Mouse (Mus musculus): ENCODE measurements at regions not wholly inside any gene's neighbourhood (a gene's known extent, or its start where the extent isn't known, plus 50 kb on each side); places are given as distances from the start of the nearest gene placed in this dataset.

DNA sequence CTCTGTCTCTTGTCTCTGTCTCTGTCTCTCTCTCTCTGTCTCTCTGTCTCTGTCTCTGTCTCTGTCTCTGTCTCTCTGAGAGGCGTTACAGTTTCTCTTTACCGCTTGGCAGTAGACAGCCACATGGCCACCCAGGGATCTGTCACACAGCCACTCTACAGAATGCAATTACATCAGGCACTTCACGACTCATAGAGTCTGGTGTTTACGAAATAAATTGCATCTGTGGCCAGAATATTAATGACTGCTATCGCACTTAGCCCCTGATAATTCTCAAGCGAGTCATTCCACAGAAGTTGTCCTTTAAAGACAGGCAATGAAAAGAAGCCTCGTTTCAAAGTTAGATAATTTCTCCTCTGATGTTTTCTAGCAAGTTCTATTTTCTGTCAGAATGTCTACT lies 170.9 kb upstream of the Phyhipl start:
- Histone ChIP-seq H3K9ac (ENCODE audit: low read length) (no peak overlapping the region), H3K4me3 (replicated peaks; ENCODE audit: low read length) (no peak overlapping the region), H3K27me3 (ENCODE audit: control insufficient read depth, insufficient read depth, low read length) (no peaks in the 10 kb centered on the region), H3K9me3 (replicated peaks; ENCODE audit: control insufficient read depth, low read length) (no peaks in the 10 kb centered on the region), H3K36me3 (ENCODE audit: control insufficient read depth, insufficient read depth, low read length) (no peaks in the 10 kb centered on the region), H3K4me2 (ENCODE audit: low read depth, low read length) (no peak overlapping the region), H3K27ac (ENCODE audit: low read length) (no peak overlapping the region), H3K4me1 (ENCODE audit: control insufficient read depth, insufficient read depth, low read length) (no peaks in the 10 kb centered on the region)
- ATAC-seq (ENCODE audit: insufficient read depth, low FRiP score) = no peak
- WGBS = 63% methylated on average over 7 of the region's 7 CpGs

GRCm38 (mm10) chr10:70825451-70825850 lies 169.7 kb upstream of the Phyhipl start:
- H3K9me3 ChIP-seq (replicated peaks; ENCODE audit: control insufficient read depth, low read length) = no peaks in the 10 kb centered on the region
- H3K9ac ChIP-seq (ENCODE audit: low read length) = no peak overlapping the region
- ATAC-seq (ENCODE audit: insufficient read depth, low FRiP score) = no peak
- H3K4me3 ChIP-seq (replicated peaks; ENCODE audit: low read length) = no peak overlapping the region
- no peak overlapping the region for H3K27ac ChIP-seq (ENCODE audit: low read length)
- no peaks in the 10 kb centered on the region for H3K27me3 ChIP-seq (ENCODE audit: control insufficient read depth, insufficient read depth, low read length)
- no peaks in the 10 kb centered on the region for H3K36me3 ChIP-seq (ENCODE audit: control insufficient read depth, insufficient read depth, low read length)
- 83% methylated on average over 4 of the region's 4 CpGs for whole genome bisulfite sequencing
- no peaks in the 10 kb centered on the region for H3K4me1 ChIP-seq (ENCODE audit: control insufficient read depth, insufficient read depth, low read length)
- no peak overlapping the region for H3K4me2 ChIP-seq (ENCODE audit: low read depth, low read length)

- no peaks in the 10 kb centered on the region for H3K4me1 ChIP-seq (ENCODE audit: control insufficient read depth, insufficient read depth, low read length)
- WGBS = 91% methylated on average over 5 of the region's 5 CpGs
- H3K9ac ChIP-seq (ENCODE audit: low read length) = no peak overlapping the region
- H3K27ac ChIP-seq (ENCODE audit: low read length) = no peak overlapping the region
- no peak for ATAC-seq (ENCODE audit: insufficient read depth, low FRiP score)
- H3K27me3 ChIP-seq (ENCODE audit: control insufficient read depth, insufficient read depth, low read length) = no peaks in the 10 kb centered on the region
- H3K36me3 ChIP-seq (ENCODE audit: control insufficient read depth, insufficient read depth, low read length) = no peaks in the 10 kb centered on the region
- H3K9me3 ChIP-seq (replicated peaks; ENCODE audit: control insufficient read depth, low read length) = no peaks in the 10 kb centered on the region
- H3K4me3 ChIP-seq (replicated peaks; ENCODE audit: low read length) = no peak overlapping the region
- no peak overlapping the region for H3K4me2 ChIP-seq (ENCODE audit: low read depth, low read length)
Measured at GRCm38 (mm10) chr10:70824461-70824860, 168.7 kb upstream of the Phyhipl start.

GRCm38 (mm10) chr10:70819951-70820350 lies 164.2 kb upstream of the Phyhipl start:
- no peaks in the 10 kb centered on the region for H3K4me1 ChIP-seq (ENCODE audit: control insufficient read depth, insufficient read depth, low read length)
- no peak overlapping the region for H3K4me2 ChIP-seq (ENCODE audit: low read depth, low read length)
- H3K36me3 ChIP-seq (ENCODE audit: control insufficient read depth, insufficient read depth, low read length) = no peaks in the 10 kb centered on the region
- no peaks in the 10 kb centered on the region for H3K27me3 ChIP-seq (ENCODE audit: control insufficient read depth, insufficient read depth, low read length)
- H3K9ac ChIP-seq (ENCODE audit: low read length) = no peak overlapping the region
- WGBS = 55% methylated on average over 2 of the region's 2 CpGs
- no peaks in the 10 kb centered on the region for H3K9me3 ChIP-seq (replicated peaks; ENCODE audit: control insufficient read depth, low read length)
- no peak for ATAC-seq (ENCODE audit: insufficient read depth, low FRiP score)
- no peak overlapping the region for H3K27ac ChIP-seq (ENCODE audit: low read length)
- no peak overlapping the region for H3K4me3 ChIP-seq (replicated peaks; ENCODE audit: low read length)

GRCm38 (mm10) chr10:70814354-70815131 lies 158.8 kb upstream of the Phyhipl start:
- Histone ChIP-seq H3K27ac (ENCODE audit: low read length) (no peak overlapping the region), H3K27me3 (ENCODE audit: control insufficient read depth, insufficient read depth, low read length) (no peaks in the 10 kb centered on the region), H3K4me1 (ENCODE audit: control insufficient read depth, insufficient read depth, low read length) (no peaks in the 10 kb centered on the region), H3K36me3 (ENCODE audit: control insufficient read depth, insufficient read depth, low read length) (no peaks in the 10 kb centered on the region), H3K9ac (ENCODE audit: low read length) (no peak overlapping the region), H3K4me3 (replicated peaks; ENCODE audit: low read length) (no peak overlapping the region), H3K9me3 (replicated peaks; ENCODE audit: control insufficient read depth, low read length) (no peaks in the 10 kb centered on the region), H3K4me2 (ENCODE audit: low read depth, low read length) (no peak overlapping the region)
- ATAC-seq (ENCODE audit: insufficient read depth, low FRiP score) = no peak
- 56% methylated on average over 15 of the region's 15 CpGs for WGBS

DNA sequence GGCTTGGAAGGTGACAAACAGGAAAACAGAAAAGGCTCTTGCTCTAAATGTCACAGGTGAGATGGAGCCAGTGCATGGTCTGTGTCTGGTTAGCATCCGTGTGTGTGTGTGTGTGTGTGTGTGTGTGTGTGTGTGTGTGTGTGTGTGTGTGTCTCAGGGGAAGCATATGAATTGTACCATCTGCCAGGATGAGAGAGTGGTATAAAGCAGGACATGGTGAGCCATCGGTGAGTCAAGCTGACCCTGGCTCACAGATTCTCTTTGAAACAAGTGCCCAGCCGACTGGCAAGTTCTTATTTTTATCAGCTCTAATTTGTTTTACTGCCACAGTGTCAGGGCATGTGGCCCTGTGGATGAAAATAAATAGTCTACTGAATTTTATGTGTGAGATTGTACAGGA lies 153.6 kb upstream of the Phyhipl start:
- Histone ChIP-seq H3K4me2 (ENCODE audit: low read depth, low read length) (no peak overlapping the region), H3K27ac (ENCODE audit: low read length) (no peak overlapping the region), H3K9ac (ENCODE audit: low read length) (no peak overlapping the region), H3K4me3 (replicated peaks; ENCODE audit: low read length) (no peak overlapping the region), H3K9me3 (replicated peaks; ENCODE audit: control insufficient read depth, low read length) (no peaks in the 10 kb centered on the region), H3K36me3 (ENCODE audit: control insufficient read depth, insufficient read depth, low read length) (no peaks in the 10 kb centered on the region), H3K27me3 (ENCODE audit: control insufficient read depth, insufficient read depth, low read length) (no peaks in the 10 kb centered on the region), H3K4me1 (ENCODE audit: control insufficient read depth, insufficient read depth, low read length) (no peaks in the 10 kb centered on the region)
- WGBS = 52% methylated on average over 3 of the region's 3 CpGs
- ATAC-seq (ENCODE audit: insufficient read depth, low FRiP score) = no peak

DNA sequence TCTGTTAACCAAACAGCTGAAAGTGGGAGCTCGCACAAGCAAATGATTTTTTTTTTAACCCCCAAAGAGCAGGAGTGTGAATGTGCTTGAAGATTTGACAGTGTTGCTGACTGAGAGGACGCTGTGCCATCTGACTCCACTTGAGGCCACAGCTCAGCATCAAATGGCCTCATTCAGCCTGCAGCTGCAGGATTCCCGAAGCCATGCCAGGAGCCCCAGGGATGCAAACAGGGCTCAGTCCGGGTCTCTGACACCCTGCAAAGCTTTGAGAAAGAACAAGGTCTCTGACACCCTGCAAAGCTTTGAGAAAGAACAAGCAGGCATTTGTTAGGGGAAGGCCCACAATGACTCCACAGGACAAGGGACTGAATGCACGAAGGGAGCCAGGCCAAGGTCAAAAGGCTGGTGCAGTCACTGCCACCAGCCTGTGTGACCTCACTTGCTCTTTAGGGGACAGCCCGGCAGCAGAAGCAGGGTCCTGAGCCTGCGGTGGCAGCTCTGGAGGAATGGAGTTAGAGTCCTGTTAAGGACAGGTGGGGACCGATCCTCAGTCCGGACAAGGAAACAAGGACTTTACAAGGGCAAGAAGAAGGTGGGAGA lies 151.1 kb upstream of the Phyhipl start:
- Histone ChIP-seq H3K9me3 (replicated peaks; ENCODE audit: control insufficient read depth, low read length) (no peaks in the 10 kb centered on the region), H3K9ac (ENCODE audit: low read length) (no peak overlapping the region), H3K4me1 (ENCODE audit: control insufficient read depth, insufficient read depth, low read length) (no peaks in the 10 kb centered on the region), H3K4me2 (ENCODE audit: low read depth, low read length) (no peak overlapping the region), H3K27me3 (ENCODE audit: control insufficient read depth, insufficient read depth, low read length) (no peaks in the 10 kb centered on the region), H3K4me3 (replicated peaks; ENCODE audit: low read length) (no peak overlapping the region), H3K36me3 (ENCODE audit: control insufficient read depth, insufficient read depth, low read length) (no peaks in the 10 kb centered on the region), H3K27ac (ENCODE audit: low read length) (no peak overlapping the region)
- WGBS = 49% methylated on average over 9 of the region's 9 CpGs
- ATAC-seq (ENCODE audit: insufficient read depth, low FRiP score) = no peak

GRCm38 (mm10) chr10:70800736-70801306 lies 145.1 kb upstream of the Phyhipl start:
- no peak overlapping the region for H3K9ac ChIP-seq (ENCODE audit: low read length)
- H3K4me3 ChIP-seq (replicated peaks; ENCODE audit: low read length) = no peak overlapping the region
- no peaks in the 10 kb centered on the region for H3K36me3 ChIP-seq (ENCODE audit: control insufficient read depth, insufficient read depth, low read length)
- no peaks in the 10 kb centered on the region for H3K27me3 ChIP-seq (ENCODE audit: control insufficient read depth, insufficient read depth, low read length)
- no peak overlapping the region for H3K27ac ChIP-seq (ENCODE audit: low read length)
- 41% methylated on average over 11 of the region's 11 CpGs for WGBS
- H3K4me2 ChIP-seq (ENCODE audit: low read depth, low read length) = no peak overlapping the region
- no peak for ATAC-seq (ENCODE audit: insufficient read depth, low FRiP score)
- no peaks in the 10 kb centered on the region for H3K9me3 ChIP-seq (replicated peaks; ENCODE audit: control insufficient read depth, low read length)
- H3K4me1 ChIP-seq (ENCODE audit: control insufficient read depth, insufficient read depth, low read length) = no peaks in the 10 kb centered on the region

DNA sequence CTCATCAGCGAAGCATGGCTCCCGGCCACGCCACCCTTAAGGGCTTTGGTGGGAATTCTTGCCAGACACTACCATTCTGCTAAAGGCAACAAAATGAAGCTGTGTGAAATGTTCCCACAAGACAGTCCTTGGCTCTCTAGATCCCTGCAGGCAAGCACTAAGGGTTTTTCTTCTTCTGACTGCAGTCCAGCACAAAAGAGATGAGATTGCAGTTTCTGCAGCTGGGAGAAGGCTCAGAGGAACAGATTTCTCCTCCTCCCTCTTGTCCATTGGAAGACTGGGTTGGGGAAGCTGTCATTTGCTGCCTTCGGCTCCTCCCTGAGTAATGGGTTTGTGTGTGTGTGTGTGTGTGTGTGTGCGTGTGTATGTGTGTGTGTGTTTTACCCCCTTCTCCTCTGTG lies 144.1 kb upstream of the Phyhipl start:
- Histone ChIP-seq H3K4me3 (replicated peaks; ENCODE audit: low read length) (no peak overlapping the region), H3K27ac (ENCODE audit: low read length) (no peak overlapping the region), H3K27me3 (ENCODE audit: control insufficient read depth, insufficient read depth, low read length) (no peaks in the 10 kb centered on the region), H3K9ac (ENCODE audit: low read length) (no peak overlapping the region), H3K9me3 (replicated peaks; ENCODE audit: control insufficient read depth, low read length) (no peaks in the 10 kb centered on the region), H3K4me2 (ENCODE audit: low read depth, low read length) (no peak overlapping the region), H3K4me1 (ENCODE audit: control insufficient read depth, insufficient read depth, low read length) (no peaks in the 10 kb centered on the region), H3K36me3 (ENCODE audit: control insufficient read depth, insufficient read depth, low read length) (no peaks in the 10 kb centered on the region)
- WGBS = 88% methylated on average over 5 of the region's 5 CpGs
- ATAC-seq (ENCODE audit: insufficient read depth, low FRiP score) = no peak
